Mouse (Mus musculus): Measurements from ENCODE around the gene Rem1.
"Not testable (repeated sequence)": the region's sequence is repeated elsewhere in the genome, so short reads cannot be mapped to it uniquely, and the experiment has no call there.

Gene Rem1

DNA sequence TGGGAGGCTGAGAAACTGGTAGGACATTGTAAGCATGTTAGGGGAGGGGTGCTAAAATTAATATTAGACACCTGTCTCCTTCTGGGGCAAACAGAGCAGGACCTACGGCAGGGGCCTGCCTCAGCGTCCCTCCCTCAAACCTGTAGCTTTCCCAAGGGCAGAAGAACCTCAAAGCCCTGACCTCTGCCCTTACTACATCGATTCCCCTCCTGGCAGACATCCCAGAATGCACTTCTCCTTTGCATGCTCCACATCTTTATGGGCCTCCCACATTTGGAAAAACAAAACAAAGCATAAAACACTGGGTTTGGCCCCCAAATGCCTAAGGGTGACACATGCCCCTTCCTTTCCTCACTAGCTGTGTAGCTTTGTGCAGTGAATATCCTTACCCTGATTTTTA is 2.5 kb downstream of the Rem1 start:
- no peak for DNase-seq (ENCODE audit: low spot score)

DNA sequence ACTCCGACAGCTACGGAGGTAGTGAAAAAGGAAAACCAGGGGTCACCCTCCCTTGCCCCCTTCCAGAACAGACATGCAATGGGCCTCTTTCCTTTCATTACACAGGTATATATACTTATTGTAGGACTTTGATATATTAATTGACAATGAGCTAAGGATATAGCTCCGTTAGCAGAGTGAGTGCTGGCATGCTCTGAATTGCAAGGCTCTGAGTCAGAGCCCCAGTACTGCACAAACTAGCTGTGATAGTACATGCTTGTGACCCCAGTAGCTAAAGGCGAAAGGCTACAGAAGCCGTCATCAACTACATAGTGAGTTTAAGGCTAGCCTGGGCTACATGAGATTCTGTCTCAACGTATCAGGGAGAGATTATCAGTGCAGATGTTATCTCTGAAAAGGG is 3.2 kb downstream of the Rem1 start:
- no peak for DNase-seq (ENCODE audit: low spot score)

DNA sequence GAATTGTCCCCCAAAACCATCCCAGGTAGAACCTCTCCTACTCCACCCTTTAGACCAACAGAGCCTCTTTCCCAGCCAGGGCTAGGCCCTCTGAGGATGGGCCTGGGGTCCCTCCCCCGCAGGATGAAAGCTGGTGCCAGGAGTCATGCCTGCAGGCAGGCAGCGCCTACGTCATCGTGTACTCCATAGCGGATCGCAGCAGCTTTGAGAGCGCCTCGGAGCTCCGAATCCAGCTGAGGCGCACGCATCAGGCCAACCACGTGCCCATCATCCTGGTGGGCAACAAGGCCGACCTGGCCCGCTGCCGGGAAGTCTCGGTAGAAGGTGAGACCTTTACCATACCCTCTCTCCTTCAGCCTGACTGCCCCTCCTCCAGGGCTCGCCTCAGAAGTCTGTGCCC is 6.6 kb downstream of the Rem1 start:
- peak; percentile 82 for DNase-seq (ENCODE audit: low spot score)

DNA sequence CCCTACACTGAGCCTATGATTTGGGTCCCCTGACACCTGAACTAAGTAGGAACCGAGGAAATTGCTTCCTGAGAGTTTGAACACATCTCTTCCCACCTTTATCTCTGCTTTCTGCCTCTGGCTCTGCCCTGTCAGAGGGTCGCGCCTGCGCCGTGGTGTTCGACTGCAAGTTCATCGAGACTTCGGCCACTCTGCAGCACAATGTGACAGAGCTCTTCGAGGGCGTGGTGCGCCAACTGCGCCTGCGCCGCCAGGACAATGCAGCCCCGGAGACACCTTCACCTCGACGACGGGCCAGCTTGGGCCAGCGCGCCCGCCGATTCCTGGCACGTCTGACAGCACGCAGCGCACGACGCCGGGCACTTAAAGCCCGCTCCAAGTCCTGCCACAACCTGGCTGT is 7.6 kb downstream of the Rem1 start:
- DNase-seq (ENCODE audit: low spot score), result no peak

DNA sequence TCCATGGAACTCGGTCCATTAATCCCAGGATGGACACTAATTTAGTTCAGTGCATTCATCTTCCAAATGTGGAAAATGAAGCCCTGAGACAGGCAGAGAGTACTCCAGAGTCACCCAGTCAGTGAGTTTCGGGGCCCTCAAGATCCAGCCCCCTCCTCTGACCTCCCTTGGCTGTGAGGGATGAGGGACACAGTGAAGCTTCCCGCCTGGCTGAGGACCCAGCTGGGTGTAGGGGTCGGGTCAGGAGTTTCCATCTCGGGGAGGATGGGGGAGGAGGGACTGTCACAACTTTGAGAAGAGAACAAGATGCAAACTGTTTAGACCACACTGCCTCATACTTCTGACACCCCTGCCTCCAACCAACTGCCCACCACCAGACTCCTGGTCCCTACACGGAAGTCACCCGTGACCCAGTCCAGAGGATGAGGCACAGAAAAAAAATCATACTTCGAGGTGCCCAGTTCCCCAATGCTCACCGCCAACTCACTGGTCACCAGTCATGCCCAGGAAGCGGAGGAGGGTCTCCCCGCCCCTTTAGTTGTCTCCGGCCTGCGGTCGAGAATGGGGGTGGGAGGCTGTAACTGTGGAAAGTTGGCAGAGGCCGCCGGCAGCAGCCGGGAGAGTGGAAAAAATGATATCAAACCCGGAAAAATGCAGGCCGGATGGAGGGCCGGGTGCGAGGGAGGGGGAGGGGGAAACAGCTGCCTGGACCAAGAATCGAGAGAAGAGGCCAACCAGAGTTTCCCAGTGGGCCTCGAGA is 9.7 kb downstream of the Rem1 start:
- no peak for DNase-seq (ENCODE audit: low spot score)

DNA sequence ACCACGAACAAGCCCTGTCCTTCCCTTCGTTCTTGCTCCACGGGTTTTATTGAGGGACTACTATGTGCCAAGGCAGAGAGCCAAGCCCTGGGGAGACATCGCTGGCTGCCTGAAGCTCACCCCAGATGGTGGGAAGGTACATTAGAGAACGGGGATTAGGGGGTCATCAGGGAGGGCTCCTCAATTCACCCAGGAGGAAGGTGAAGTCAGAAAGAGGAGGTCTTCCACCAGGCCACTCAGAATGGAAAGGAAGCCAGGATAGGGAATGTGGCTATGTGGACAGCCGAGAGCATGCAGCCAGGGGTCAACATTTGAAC is 10.2 kb downstream of the Rem1 start:
- no peak for DNase-seq (ENCODE audit: low spot score)

DNA sequence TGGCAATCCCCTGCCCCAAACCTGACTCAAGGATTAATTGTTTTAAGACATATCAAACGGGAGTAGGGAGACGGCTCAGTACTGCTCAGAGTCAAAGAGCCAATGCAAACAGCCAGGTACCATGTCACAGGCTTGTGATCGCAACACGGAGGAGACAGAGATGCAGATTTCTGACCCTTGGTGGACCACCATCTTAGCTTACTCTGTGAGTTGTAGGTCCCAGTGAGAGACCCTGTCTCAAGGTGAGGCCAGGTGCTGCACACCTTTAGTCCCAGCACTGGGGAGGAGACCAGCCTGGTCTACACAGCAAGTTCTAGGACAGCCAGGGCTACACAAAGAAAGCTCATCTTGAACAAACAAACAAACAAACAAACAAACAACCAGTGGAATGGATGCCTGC is 10.6 kb downstream of the Rem1 start:
- no peak for DNase-seq (ENCODE audit: low spot score)

DNA sequence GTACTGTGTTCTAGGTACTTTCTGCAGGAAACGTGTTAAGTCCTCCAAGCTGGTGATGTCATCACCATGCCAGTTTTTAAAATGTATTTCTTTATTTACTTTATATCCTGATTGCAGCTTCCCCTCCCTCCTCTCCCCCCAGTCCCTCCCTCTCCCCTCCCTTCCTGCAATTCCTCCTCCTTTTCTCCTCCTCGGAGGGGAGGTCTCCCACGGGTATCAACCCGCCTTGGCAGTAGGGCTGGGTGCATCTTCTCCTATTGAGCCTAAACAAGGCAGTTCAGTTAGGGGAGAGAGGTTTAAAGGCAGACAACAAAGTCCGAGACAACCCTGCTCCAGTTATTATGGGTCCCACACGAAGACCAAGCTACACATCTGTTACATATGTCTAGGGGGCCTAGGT is 12.1 kb downstream of the Rem1 start:
- DNase-seq (ENCODE audit: low spot score), result no peak

DNA sequence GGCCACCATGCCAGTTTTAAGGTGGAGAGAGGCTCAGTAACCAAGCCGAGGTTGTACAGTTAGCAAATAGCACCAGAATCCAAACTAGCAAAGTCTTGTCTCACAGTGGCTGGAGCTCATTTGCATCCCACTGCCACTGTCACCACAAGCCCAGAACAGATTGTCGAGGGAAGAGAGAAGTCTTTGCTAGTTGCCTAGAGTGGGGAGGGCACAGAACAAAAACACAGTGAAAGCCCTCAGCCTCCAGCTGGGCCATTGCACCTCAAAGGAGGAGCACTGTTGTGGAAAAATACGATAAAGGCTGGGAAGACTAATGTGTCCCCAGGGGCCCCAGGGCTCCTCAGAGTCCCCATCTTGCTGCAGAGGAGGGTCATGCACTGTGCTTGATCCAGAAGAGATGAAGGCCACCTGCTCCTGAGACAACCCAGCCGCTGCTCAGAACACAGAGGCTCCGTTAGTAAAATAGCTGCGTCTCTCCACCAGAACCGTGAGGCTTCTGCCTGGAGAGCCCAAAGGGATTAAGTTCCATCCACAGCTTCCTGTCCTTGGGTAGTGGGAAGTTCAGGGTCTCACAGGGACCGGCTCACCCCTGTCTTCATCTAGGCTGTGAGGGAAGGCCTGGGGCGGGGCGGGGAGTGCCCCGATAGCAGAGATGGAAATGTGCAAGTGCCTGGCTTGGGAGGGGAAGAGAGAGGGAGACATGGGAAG is 12.8 kb downstream of the Rem1 start:
- no peak for DNase-seq (ENCODE audit: low spot score)

DNA sequence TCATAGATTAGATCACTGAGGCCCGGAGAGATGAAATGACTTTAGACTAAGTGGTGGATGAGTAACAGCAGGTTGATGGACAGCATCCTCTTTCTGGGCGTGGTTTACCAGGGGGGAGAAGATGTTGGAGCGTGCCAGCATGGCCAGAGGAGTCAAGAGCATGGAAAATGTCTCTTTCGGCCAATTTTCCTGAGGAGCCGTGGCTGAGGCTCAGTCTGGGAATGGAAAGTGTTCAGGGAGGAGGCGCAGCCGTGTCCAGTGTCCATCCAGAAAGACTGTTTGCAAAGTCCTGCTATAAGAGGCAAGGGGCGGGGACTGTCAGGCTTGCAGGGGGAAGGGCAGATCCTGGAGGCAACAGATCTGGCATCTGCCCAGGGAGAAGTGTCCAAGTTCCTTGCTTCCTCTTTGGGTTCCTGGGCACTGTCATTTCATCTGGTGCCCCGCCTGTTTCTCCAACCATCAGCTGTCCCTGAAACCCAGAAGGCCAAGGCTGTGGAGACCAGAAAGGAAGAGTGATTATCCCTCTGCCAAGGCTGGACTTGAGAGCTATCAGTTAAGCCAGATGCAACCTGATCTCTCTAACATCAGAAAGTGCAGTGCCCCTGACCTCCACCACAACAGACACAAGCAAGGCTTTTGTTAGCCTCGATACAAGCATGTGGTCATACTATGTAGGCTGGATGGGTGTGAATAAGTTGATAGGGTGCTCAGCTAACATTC is 26.3 kb downstream of the Rem1 start:
- DNase-seq (ENCODE audit: low spot score), result peak; percentile 77

DNA sequence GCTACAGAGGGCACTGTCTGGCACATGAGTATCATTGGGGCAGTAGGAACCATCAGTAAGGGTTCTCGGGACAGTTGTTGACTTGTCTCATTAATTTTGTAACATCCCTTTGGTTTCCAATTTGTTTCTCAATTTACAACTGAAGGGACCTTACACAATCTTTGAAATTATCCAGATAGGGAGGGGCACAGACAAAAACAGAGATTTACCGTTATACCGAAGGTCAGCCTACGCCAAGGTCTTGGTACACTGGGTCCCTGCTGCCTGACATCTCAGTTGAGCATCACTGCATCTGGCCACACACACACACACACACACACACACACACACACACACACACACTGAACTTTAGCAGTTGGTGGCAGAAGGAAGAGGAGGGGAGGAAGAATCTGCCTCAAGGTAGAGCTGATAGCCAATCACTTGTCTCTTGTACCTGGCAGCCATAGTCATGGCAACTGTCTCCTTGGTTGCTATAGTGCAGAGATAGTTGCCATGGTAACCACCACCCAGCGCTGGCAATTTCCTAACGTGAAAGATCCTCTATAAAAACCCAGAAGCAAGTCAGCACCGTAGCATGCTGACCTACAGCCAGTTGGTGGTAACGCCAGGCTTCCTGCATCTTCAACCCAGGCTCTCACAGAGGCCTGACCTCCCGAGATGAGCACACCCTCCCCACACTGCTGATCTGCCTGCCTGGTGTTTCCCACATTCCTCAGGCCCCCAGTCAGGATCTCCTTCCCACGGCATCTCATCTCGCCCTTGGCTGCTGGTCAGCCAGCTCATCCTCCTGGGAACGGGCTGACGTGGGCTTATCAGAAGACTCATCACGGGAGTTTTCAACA is 27.3 kb downstream of the Rem1 start:
- DNase-seq (ENCODE audit: low spot score), result peak; percentile 85

DNA sequence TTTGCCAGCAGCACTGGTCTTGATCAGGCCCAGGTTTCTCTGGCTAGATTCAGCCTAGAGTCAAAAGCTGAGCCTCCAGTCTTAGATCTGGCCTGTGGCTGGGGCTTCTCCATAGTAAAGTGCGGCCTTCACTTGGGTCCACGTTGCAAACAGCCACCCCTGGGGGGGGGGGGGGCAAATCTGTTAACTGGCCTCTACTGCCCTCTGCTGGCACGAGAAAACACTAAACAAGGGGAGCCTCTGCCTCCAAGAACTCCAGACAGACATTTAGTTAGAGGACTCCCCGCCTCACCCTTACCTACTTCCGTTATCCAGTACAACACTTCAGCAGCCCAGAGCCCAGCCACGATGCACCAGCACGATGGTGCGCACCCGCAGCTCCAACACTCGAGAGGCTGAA is 30.6 kb downstream of the Rem1 start:
- peak; percentile 43 for DNase-seq (ENCODE audit: low spot score)

DNA sequence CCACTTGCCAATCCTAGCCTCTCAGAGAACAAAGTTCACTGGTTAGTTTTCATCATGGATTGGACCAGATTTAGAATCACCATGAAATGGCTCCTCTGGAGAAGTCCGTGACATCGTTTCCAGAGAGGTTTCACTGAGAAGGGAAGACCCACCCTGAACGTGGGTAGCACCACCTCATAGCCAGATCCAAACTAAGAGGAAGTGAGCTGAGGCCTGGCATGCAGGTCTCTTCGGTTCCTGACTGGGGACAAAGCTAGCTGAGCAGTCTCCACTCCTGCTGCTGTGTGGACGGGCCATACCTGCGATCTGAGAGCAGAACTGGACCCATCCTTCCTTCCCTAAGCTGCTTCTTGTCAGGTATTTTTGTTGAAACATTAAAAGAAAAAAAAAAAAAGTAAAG is 34.4 kb downstream of the Rem1 start:
- DNase-seq (ENCODE audit: low spot score), result no peak

DNA sequence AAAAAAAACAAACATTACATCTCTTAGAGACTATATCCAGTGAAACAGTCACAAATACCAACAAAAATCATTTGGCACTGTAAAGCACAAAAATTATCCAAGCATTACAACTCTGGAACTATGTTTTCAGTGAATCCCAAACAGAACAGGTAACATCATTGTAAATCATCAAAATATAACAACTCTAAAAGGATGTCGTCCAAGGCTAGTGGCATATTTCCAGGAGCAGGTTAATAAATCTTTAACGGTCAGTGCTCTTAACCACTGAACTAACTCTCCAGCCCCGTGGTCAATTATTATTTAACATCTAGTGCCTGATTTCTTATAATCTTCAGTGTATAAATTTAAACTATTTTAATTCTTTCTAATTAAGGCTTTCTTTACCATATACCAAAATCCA is 39.4 kb downstream of the Rem1 start:
- DNase-seq (ENCODE audit: low spot score), result not testable (repeated sequence)

DNA sequence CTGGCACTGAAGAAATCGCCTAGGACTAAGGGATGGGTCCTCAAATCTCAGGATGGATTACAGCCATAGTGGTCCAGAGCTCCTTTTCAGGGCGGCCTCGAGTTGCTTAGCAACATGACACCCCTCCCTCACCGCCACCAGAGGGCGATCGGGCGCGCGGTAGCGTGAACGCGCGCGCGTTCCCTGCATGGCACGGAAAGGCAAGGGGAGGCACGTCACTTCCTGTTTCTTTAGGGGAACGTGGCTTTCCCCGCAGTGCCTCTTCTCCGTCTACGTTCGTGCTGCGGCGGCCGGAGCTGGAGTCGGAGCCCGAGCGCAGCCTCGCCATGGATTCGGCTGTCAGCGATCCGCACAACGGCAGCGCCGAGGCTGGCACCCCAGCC is 42.5 kb downstream of the Rem1 start, which contains the start of gene H13:
TSS of gene H13 (plus strand) at position 206 of the 383 bp plus-strand sequence.
- peak; percentile 95 for DNase-seq (ENCODE audit: low spot score)

DNA sequence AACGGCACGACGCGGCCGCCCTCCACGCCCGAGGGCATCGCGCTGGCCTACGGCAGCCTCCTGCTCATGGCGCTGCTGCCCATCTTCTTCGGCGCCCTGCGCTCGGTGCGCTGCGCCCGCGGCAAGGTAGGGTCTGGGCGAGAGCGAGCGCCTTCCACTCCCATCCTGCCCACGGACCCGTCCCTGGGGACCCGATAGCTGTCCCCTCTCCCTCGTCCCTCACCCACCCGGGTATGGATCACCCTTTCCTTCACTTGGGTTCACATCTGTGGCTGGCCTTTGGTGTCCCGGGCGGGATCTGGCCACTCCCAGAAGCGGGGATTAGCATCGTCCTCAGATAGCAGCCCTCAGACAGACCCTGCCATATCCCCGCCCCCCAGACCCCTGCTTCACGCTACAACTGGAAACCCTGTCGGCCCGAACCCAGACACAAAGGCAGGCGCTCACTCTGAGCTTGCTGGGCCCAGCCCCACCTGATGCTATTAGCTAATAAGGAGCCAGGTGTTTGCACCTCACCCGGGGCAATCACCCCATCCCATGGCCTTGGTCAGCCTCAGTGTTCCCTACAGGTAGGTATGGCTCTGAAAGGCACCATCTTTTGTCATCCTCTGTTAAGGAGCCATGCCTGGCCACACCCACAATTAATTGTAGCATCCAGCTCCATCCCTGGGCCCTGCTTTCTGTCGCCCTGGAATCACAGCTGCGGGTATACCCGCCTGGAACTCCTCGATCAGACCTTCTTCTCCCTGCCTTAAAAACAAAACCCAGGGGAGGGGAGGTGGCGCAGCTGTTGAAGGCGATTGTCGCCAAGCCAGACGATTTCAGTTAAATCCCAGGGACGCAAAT is 43.1 kb downstream of the Rem1 start:
- DNase-seq (ENCODE audit: low spot score), result peak; percentile 66

DNA sequence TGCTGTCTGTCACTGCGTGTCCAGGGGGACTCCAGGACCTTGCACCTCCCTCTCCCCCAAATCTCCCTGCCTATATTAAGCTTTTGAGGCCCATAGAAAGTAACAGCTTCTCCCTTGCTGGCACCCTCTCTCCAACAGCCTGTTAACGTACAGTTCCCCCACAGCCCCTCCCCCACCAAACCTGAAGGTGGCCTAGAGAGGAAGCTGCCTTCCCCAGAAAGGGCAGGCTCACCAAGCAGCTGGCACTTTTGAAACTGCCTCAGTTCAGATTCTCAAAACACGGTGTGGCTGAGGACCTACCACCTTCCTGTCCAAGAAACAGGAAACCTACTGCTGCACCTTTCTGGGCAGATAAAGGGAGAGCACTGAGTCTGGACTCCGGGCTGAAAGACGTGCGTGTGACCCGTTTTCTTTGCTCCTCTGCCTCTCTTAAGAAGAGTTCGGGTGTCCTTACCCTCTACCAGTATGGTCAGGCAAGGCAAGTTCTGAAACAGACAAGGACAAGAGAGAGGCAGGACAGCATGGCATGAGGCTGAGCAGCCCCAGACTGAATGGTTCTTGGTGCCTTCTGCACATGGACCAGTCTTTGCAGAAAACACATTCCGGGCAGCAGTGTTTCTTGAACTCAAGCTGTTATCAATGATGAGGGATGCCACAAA is 44.4 kb downstream of the Rem1 start:
- DNase-seq (ENCODE audit: low spot score), result no peak

DNA sequence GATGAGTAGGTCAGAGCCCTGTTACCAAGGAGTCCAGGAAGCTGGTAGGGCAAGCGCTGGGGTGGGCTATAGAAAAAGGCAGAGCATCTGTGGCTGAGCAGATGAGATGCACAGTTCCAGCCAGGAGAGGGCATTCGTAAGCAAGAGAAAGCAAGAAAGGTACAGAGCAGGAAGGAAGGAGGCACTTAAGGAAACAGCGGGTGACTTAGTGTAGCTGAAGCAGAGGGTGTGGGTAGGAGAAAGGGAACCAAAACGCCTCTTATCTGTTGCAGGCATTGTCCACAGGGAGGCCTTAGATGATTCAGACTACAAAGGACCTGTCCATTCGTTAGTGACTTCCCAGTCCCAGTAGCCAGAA is 44.9 kb downstream of the Rem1 start:
- DNase-seq (ENCODE audit: low spot score), result peak; percentile 79

DNA sequence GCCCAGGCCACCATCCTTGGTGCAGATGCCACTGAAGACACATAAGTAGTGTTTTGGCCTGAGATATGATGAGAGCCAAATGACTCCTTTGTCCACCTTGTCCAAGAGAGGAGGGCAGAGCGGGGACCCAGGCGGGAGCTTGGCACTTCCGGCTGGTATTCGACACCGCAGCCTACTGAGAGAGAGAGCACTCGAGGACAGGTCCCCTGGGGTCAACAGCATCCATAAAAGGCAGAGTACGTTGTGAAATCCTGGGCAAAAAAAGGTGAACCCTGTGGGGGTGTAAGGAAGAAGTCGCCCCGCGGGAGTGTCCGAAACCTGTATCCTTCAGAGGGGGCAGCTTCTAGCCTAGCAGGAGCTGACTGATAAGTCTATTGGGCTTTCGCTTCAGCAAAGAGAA is 45.4 kb downstream of the Rem1 start:
- DNase-seq (ENCODE audit: low spot score), result no peak

DNA sequence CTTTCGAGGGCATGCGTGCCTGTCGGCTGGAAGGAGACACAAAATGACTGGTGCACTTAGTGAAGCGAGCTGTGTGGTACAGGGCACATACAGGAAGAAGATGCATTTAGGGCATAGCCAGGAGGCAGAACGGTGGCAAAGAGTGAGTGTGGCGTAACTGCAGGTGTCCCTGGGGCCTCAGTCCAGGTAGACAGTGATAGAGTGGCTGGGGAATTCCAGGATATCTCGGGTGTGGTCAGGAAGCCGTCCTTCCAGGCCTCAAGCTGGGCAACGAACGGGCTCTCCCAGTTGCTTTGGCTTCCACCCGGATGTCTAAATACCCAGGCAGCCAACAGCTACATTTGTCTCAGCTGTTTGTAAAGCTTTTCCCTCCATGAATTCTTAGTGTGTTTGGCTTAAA is 47.4 kb downstream of the Rem1 start:
- DNase-seq (ENCODE audit: low spot score), result no peak

DNA sequence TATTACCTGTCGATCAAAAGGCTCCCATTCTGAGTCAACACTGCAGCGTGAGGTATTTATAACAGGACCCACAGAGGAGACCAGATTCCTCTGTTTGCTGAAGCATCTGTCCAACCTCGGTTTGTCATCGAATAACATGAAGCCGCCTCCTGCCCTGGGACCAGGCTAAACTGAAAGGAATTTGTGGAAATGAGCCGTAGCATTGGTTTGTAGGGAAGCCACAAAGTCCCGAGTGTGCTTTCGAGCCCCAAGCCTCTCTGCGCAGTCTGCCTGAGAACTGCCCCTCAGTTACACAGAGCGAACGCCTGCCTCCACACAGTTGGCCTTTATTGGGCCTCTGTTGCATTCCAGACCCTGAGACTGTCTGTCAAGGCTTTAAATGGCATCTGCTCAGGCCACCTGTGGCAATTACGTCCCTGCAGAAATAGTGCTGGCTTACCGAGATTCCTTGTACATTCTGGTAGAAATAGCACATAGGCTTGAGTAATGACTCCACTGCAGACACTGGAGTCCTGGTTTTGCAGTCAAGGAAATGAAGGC is 48.6 kb downstream of the Rem1 start:
- no peak for DNase-seq (ENCODE audit: low spot score)
